Mouse (Mus musculus) megakaryocyte-erythroid progenitor cell, adult 5-6 weeks (primary cell): ENCODE measurements around the gene Fam173a. TPM values are rescaled to one million over a fixed set of nuclear protein-coding genes. Genes with fewer than 3 reads are reported as not detected.
"Not testable (repeated sequence)": the region's sequence is repeated elsewhere in the genome, so short reads cannot be mapped to it uniquely, and the experiment has no call there.

Experiments
- ATAC-seq: replicated peaks from 2 replicates; pipeline ENCODE4 v1.8.0; 2016; ENCODE audit warnings: mild to moderate bottlenecking, inconsistent platforms; ENCODE audit not compliant: severe bottlenecking, poor library complexity, low FRiP score, low TSS enrichment
- total RNA-seq, 2 experiments: library from RNA; stranded (forward) in 1 of 2; stranded (reverse) in 1 of 2; fragments of 200-1000, 215-1000 nt in 1 of 2; fragments of >200 nt in 1 of 2; fragmentation: Nextera tagmentation in 1 of 2; gene quantifications; 2 replicates each; pipeline ENCODE4 v1.2.3; 2014 to 2017

The Fam173a gene
- total RNA-seq, 2 experiments from 2014 or later: 11.1 to 172 TPM

- peak; percentile 96 for ATAC-seq
Measured at GRCm38 (mm10) chr17:25773549-25774120, 19.1 kb downstream of the Fam173a start, which contains the start of gene Narfl. TSS of gene Narfl (plus strand) at chr17:25773776.

- ATAC-seq: no peak
Measured at GRCm38 (mm10) chr17:25769331-25769730, 23.4 kb downstream of the Fam173a start.

GRCm38 (mm10) chr17:25765886-25766285 lies 26.8 kb downstream of the Fam173a start:
- ATAC-seq: no peak

- no peak for ATAC-seq
Measured at GRCm38 (mm10) chr17:25762591-25762990, 30.1 kb downstream of the Fam173a start.

GRCm38 (mm10) chr17:25761561-25761970 lies 31.1 kb downstream of the Fam173a start:
- ATAC-seq: no peak

- no peak for ATAC-seq
Measured at GRCm38 (mm10) chr17:25760148-25760547, 32.6 kb downstream of the Fam173a start.

GRCm38 (mm10) chr17:25757691-25758090 lies 35.0 kb downstream of the Fam173a start:
- no peak for ATAC-seq

GRCm38 (mm10) chr17:25756378-25757242 lies 36.1 kb downstream of the Fam173a start:
- no peak for ATAC-seq

GRCm38 (mm10) chr17:25755627-25756377 lies 36.9 kb downstream of the Fam173a start:
- ATAC-seq: no peak

GRCm38 (mm10) chr17:25755086-25755485 lies 37.6 kb downstream of the Fam173a start:
- no peak for ATAC-seq

GRCm38 (mm10) chr17:25754241-25754640 lies 38.5 kb downstream of the Fam173a start, which contains the start of gene Msln:
TSS of gene Msln (minus strand) at chr17:25754378.
- no peak for ATAC-seq

- no peak for ATAC-seq
Measured at GRCm38 (mm10) chr17:25751446-25751845, 41.3 kb downstream of the Fam173a start.

GRCm38 (mm10) chr17:25749314-25749713 lies 43.4 kb downstream of the Fam173a start:
- no peak for ATAC-seq

- ATAC-seq: no peak
Measured at GRCm38 (mm10) chr17:25748238-25748637, 44.5 kb downstream of the Fam173a start.

- no peak for ATAC-seq
Measured at GRCm38 (mm10) chr17:25744311-25744710, 48.4 kb downstream of the Fam173a start.

- ATAC-seq: no peak
Measured at GRCm38 (mm10) chr17:25743831-25744230, 48.9 kb downstream of the Fam173a start.

GRCm38 (mm10) chr17:25741471-25741870 lies 51.2 kb downstream of the Fam173a start:
- not testable (repeated sequence) for ATAC-seq
